Mouse (Mus musculus): ENCODE measurements around the gene Bhlha9. TPM values are rescaled to one million over a fixed set of nuclear protein-coding genes. Genes with fewer than 3 reads are reported as not detected.

Bhlha9 gene
- total and polyA plus RNA-seq, 3 experiments: not detected

GRCm38 (mm10) chr11:76630023-76630422 lies 42.2 kb upstream of the Bhlha9 start:
- H3K9me3 ChIP-seq (replicated peaks; ENCODE audit: low read length): peaks cover 4% of the 10 kb centered on the region
- no peaks in the 10 kb centered on the region for H3K79me2 ChIP-seq (replicated peaks; ENCODE audit: control insufficient read depth, extremely low read depth, insufficient read depth, poor library complexity, severe bottlenecking)
- TF ChIP-seq USF1 (IDR thresholded peaks at IDR 0.05; ENCODE audit: low read depth, low read length) (no peak), GABPA (IDR thresholded peaks at IDR 0.05; ENCODE audit: insufficient replicate concordance, low read depth, low read length) (no peak)
- no peaks in the 10 kb centered on the region for H3K4me1 ChIP-seq (ENCODE audit: control insufficient read depth in 1 of 2, insufficient read depth in 2 of 2)
- H3K27ac ChIP-seq (ENCODE audit: insufficient read depth, low read depth): no peak overlapping the region
- peaks cover 3% of the 10 kb centered on the region for H3K27me3 ChIP-seq (replicated peaks)
- in situ Hi-C loops (cut with MboI; ENCODE audit: low pct_ligation_motif_present, low pct_unique_long_range_greater_than_20kb, low sequenced_read_pairs): loop anchor here (5.0 kb wide), 1 partner anchor 33 kb away; no protein-coding TSS in a partner anchor
- H3K4me2 ChIP-seq (ENCODE audit: insufficient read depth, low read depth, poor library complexity, severe bottlenecking): no peak overlapping the region
- H3K36me3 ChIP-seq (replicated peaks in 1 of 2; ENCODE audit: control insufficient read depth in 1 of 2, insufficient read depth in 1 of 2, low read length in 1 of 2): no peaks in the 10 kb centered on the region
- no peak overlapping the region for H3K4me3 ChIP-seq (replicated peaks in 1 of 3; ENCODE audit: low read depth in 2 of 3, low read length in 2 of 3, poor library complexity in 1 of 3)
- no peak for DNase-seq (ENCODE audit: extremely low read depth)
- no peak overlapping the region for H3K9ac ChIP-seq (ENCODE audit: insufficient read depth, low read depth)
- dilution Hi-C loops (cut with MboI; ENCODE audit: extremely low pct_ligation_motif_present, extremely low pct_unique_long_range_greater_than_20kb, low sequenced_read_pairs): no loop called here

GRCm38 (mm10) chr11:76630487-76630886 lies 41.8 kb upstream of the Bhlha9 start:
- peaks cover 3% of the 10 kb centered on the region for H3K27me3 ChIP-seq (replicated peaks)
- H3K79me2 ChIP-seq (replicated peaks; ENCODE audit: control insufficient read depth, extremely low read depth, insufficient read depth, poor library complexity, severe bottlenecking): no peaks in the 10 kb centered on the region
- no peak overlapping the region for H3K9ac ChIP-seq (ENCODE audit: insufficient read depth, low read depth)
- no peaks in the 10 kb centered on the region for H3K36me3 ChIP-seq (replicated peaks in 1 of 2; ENCODE audit: control insufficient read depth in 1 of 2, insufficient read depth in 1 of 2, low read length in 1 of 2)
- H3K9me3 ChIP-seq (replicated peaks; ENCODE audit: low read length): peaks cover 4% of the 10 kb centered on the region
- H3K27ac ChIP-seq (ENCODE audit: insufficient read depth, low read depth): no peak overlapping the region
- no peak for TF ChIP-seq ZMIZ1 (IDR thresholded peaks at IDR 0.05; ENCODE audit: low read depth, low read length)
- TF ChIP-seq ZNF384 (IDR thresholded peaks at IDR 0.05; ENCODE audit: low read depth, low read length): no peak
- no peak for TF ChIP-seq CTCF (conservative IDR thresholded peaks at IDR 0.05 in 1 of 2, IDR thresholded peaks at IDR 0.05 in 1 of 2; ENCODE audit: low read depth in 2 of 2, low read length in 2 of 2)
- no peak for TF ChIP-seq EP300 (IDR thresholded peaks at IDR 0.05; ENCODE audit: low read length)
- no peak for TF ChIP-seq UBTF (IDR thresholded peaks at IDR 0.05; ENCODE audit: low read depth, low read length)
- TF ChIP-seq TCF12 (IDR thresholded peaks at IDR 0.05; ENCODE audit: low read depth, low read length): no peak
- TF ChIP-seq MXI1 (IDR thresholded peaks at IDR 0.05; ENCODE audit: low read depth, low read length): no peak
- no peak for TF ChIP-seq MYC (IDR thresholded peaks at IDR 0.05; ENCODE audit: low read depth, low read length)
- no peak for TF ChIP-seq GABPA (IDR thresholded peaks at IDR 0.05; ENCODE audit: insufficient replicate concordance, low read depth, low read length)
- no peak for TF ChIP-seq MAZ (IDR thresholded peaks at IDR 0.05; ENCODE audit: low read depth, low read length)
- no peak for TF ChIP-seq ZKSCAN1 (IDR thresholded peaks at IDR 0.05; ENCODE audit: borderline replicate concordance, low read depth, low read length)
- no peak for TF ChIP-seq ELF1 (IDR thresholded peaks at IDR 0.05; ENCODE audit: low read depth, low read length)
- TF ChIP-seq NRF1 (IDR thresholded peaks at IDR 0.05; ENCODE audit: low read depth, low read length): no peak
- no peak for TF ChIP-seq JUN (IDR thresholded peaks at IDR 0.05; ENCODE audit: insufficient read depth, low read depth, low read length)
- no peak for TF ChIP-seq USF1 (IDR thresholded peaks at IDR 0.05; ENCODE audit: low read depth, low read length)
- TF ChIP-seq ETS1 (conservative IDR thresholded peaks at IDR 0.05; ENCODE audit: low read depth, low read length): no peak
- TF ChIP-seq KAT2A (IDR thresholded peaks at IDR 0.05; ENCODE audit: insufficient replicate concordance, low read length): no peak
- no peak for TF ChIP-seq RCOR1 (conservative IDR thresholded peaks at IDR 0.05; ENCODE audit: low read depth, low read length)
- no peak for TF ChIP-seq TBP (conservative IDR thresholded peaks at IDR 0.05; ENCODE audit: low read depth, low read length)
- in situ Hi-C loops (cut with MboI; ENCODE audit: low pct_ligation_motif_present, low pct_unique_long_range_greater_than_20kb, low sequenced_read_pairs) (loop anchor here (5.0 kb wide), 1 partner anchor 33 kb away; no protein-coding TSS in a partner anchor), dilution Hi-C loops (cut with MboI; ENCODE audit: extremely low pct_ligation_motif_present, extremely low pct_unique_long_range_greater_than_20kb, low sequenced_read_pairs) (no loop called here)
- H3K4me1 ChIP-seq (ENCODE audit: control insufficient read depth in 1 of 2, insufficient read depth in 2 of 2): no peaks in the 10 kb centered on the region
- no peak overlapping the region for H3K4me3 ChIP-seq (replicated peaks in 1 of 3; ENCODE audit: low read depth in 2 of 3, low read length in 2 of 3, poor library complexity in 1 of 3)
- DNase-seq (ENCODE audit: extremely low read depth): no peak
- H3K4me2 ChIP-seq (ENCODE audit: insufficient read depth, low read depth, poor library complexity, severe bottlenecking): no peak overlapping the region

Data from CH12.LX (cell line).